Mouse (Mus musculus): ENCODE data around the gene Cmip. TPM values are rescaled to one million over a fixed set of nuclear protein-coding genes. Genes with fewer than 3 reads are reported as not detected.

Gene Cmip
- polyA plus RNA-seq, 1 experiment = 23.6 TPM

GRCm38 (mm10) chr8:117258576-117259040 is 1.7 kb downstream of the Cmip start:
- H3K4me3 ChIP-seq = peak overlapping the region; percentile 86
- H3K79me2 ChIP-seq (ENCODE audit: control insufficient read depth, insufficient read depth) = peaks cover 66% of the 10 kb centered on the region
- TF ChIP-seq POLR2A (IDR thresholded peaks at IDR 0.05; ENCODE audit: insufficient read length, low read depth) (no peak), MYOD1 (IDR thresholded peaks at IDR 0.05; ENCODE audit: control insufficient read depth in 1 of 3, insufficient read length in 2 of 3, low read depth in 2 of 3) (no peak), USF1 (IDR thresholded peaks at IDR 0.05; ENCODE audit: low read depth) (no peak), E2F4 (IDR thresholded peaks at IDR 0.05; ENCODE audit: insufficient read depth) (no peak), TCF12 (IDR thresholded peaks at IDR 0.05; ENCODE audit: insufficient read depth, poor library complexity, severe bottlenecking) (no peak), MYOG (IDR thresholded peaks at IDR 0.05; ENCODE audit: control insufficient read depth in 1 of 3, insufficient read depth in 1 of 3, insufficient read length in 2 of 3, low read depth in 2 of 3) (no peak), REST (IDR thresholded peaks at IDR 0.05; ENCODE audit: insufficient read depth, insufficient read length) (no peak), CEBPB (IDR thresholded peaks at IDR 0.05; ENCODE audit: insufficient read depth, poor library complexity, severe bottlenecking) (no peak), SRF (IDR thresholded peaks at IDR 0.05; ENCODE audit: control insufficient read depth, insufficient read length, low read depth) (no peak), POLR2AphosphoS2 (IDR thresholded peaks at IDR 0.05; ENCODE audit: insufficient read length, low read depth) (no peak), TCF3 (IDR thresholded peaks at IDR 0.05; ENCODE audit: insufficient read length, low read depth) (no peak)
- peak overlapping the region; percentile 79 for H3ac ChIP-seq (ENCODE audit: control insufficient read depth, insufficient read length)
- H3K27me3 ChIP-seq (ENCODE audit: control insufficient read depth, insufficient read depth, insufficient read length) = no peaks in the 10 kb centered on the region
- H3K4me2 ChIP-seq (ENCODE audit: low read depth) = peak overlapping the region; percentile 90
- no peaks in the 10 kb centered on the region for H3K36me3 ChIP-seq (ENCODE audit: control insufficient read depth, insufficient read depth)

GRCm38 (mm10) chr8:117259431-117260001 is 2.7 kb downstream of the Cmip start:
- no peaks in the 10 kb centered on the region for H3K36me3 ChIP-seq (ENCODE audit: control insufficient read depth, insufficient read depth)
- H3K27me3 ChIP-seq (ENCODE audit: control insufficient read depth, insufficient read depth, insufficient read length) = no peaks in the 10 kb centered on the region
- H3ac ChIP-seq (ENCODE audit: control insufficient read depth, insufficient read length) = no peak overlapping the region
- peak overlapping the region; percentile 90 for H3K4me2 ChIP-seq (ENCODE audit: low read depth)
- TF ChIP-seq USF1 (IDR thresholded peaks at IDR 0.05; ENCODE audit: low read depth) = no peak
- no peak for TF ChIP-seq SRF (IDR thresholded peaks at IDR 0.05; ENCODE audit: control insufficient read depth, insufficient read length, low read depth)
- no peak for TF ChIP-seq E2F4 (IDR thresholded peaks at IDR 0.05; ENCODE audit: insufficient read depth)
- no peak for TF ChIP-seq POLR2A (IDR thresholded peaks at IDR 0.05; ENCODE audit: insufficient read length, low read depth)
- TF ChIP-seq CEBPB (IDR thresholded peaks at IDR 0.05; ENCODE audit: insufficient read depth, poor library complexity, severe bottlenecking) = no peak
- no peak for TF ChIP-seq TCF12 (IDR thresholded peaks at IDR 0.05; ENCODE audit: insufficient read depth, poor library complexity, severe bottlenecking)
- no peak for TF ChIP-seq POLR2AphosphoS2 (IDR thresholded peaks at IDR 0.05; ENCODE audit: insufficient read length, low read depth)
- TF ChIP-seq MAX (IDR thresholded peaks at IDR 0.05; ENCODE audit: low read depth) = no peak
- TF ChIP-seq TCF3 (IDR thresholded peaks at IDR 0.05; ENCODE audit: insufficient read length, low read depth) = no peak
- TF ChIP-seq REST (IDR thresholded peaks at IDR 0.05; ENCODE audit: insufficient read depth, insufficient read length) = no peak
- TF ChIP-seq MYOG (IDR thresholded peaks at IDR 0.05; ENCODE audit: control insufficient read depth in 1 of 3, insufficient read depth in 1 of 3, insufficient read length in 2 of 3, low read depth in 2 of 3) = no peak
- no peak for TF ChIP-seq MYOD1 (IDR thresholded peaks at IDR 0.05; ENCODE audit: control insufficient read depth in 1 of 3, insufficient read length in 2 of 3, low read depth in 2 of 3)
- H3K79me2 ChIP-seq (ENCODE audit: control insufficient read depth, insufficient read depth) = peaks cover 75% of the 10 kb centered on the region
- H3K4me3 ChIP-seq = peak overlapping the region; percentile 86

GRCm38 (mm10) chr8:117260234-117260929 is 3.5 kb downstream of the Cmip start:
- peaks cover 83% of the 10 kb centered on the region for H3K79me2 ChIP-seq (ENCODE audit: control insufficient read depth, insufficient read depth)
- H3ac ChIP-seq (ENCODE audit: control insufficient read depth, insufficient read length) = no peak overlapping the region
- H3K36me3 ChIP-seq (ENCODE audit: control insufficient read depth, insufficient read depth) = no peaks in the 10 kb centered on the region
- no peak overlapping the region for H3K4me2 ChIP-seq (ENCODE audit: low read depth)
- no peaks in the 10 kb centered on the region for H3K27me3 ChIP-seq (ENCODE audit: control insufficient read depth, insufficient read depth, insufficient read length)
- TF ChIP-seq CEBPB (IDR thresholded peaks at IDR 0.05; ENCODE audit: insufficient read depth, poor library complexity, severe bottlenecking) (no peak), MYOD1 (IDR thresholded peaks at IDR 0.05; ENCODE audit: control insufficient read depth in 1 of 3, insufficient read length in 2 of 3, low read depth in 2 of 3) (no peak), TCF12 (IDR thresholded peaks at IDR 0.05; ENCODE audit: insufficient read depth, poor library complexity, severe bottlenecking) (no peak), USF1 (IDR thresholded peaks at IDR 0.05; ENCODE audit: low read depth) (no peak), POLR2AphosphoS2 (IDR thresholded peaks at IDR 0.05; ENCODE audit: insufficient read length, low read depth) (no peak), MYOG (IDR thresholded peaks at IDR 0.05; ENCODE audit: control insufficient read depth in 1 of 3, insufficient read depth in 1 of 3, insufficient read length in 2 of 3, low read depth in 2 of 3) (no peak), SRF (IDR thresholded peaks at IDR 0.05; ENCODE audit: control insufficient read depth, insufficient read length, low read depth) (no peak), TCF3 (IDR thresholded peaks at IDR 0.05; ENCODE audit: insufficient read length, low read depth) (no peak), POLR2A (IDR thresholded peaks at IDR 0.05; ENCODE audit: insufficient read length, low read depth) (no peak), MAX (IDR thresholded peaks at IDR 0.05; ENCODE audit: low read depth) (no peak), REST (IDR thresholded peaks at IDR 0.05; ENCODE audit: insufficient read depth, insufficient read length) (no peak), E2F4 (IDR thresholded peaks at IDR 0.05; ENCODE audit: insufficient read depth) (no peak)
- H3K4me3 ChIP-seq = no peak overlapping the region

GRCm38 (mm10) chr8:117260930-117261475 is 4.1 kb downstream of the Cmip start:
- Histone ChIP-seq H3ac (ENCODE audit: control insufficient read depth, insufficient read length) (no peak overlapping the region), H3K4me2 (ENCODE audit: low read depth) (no peak overlapping the region), H3K4me3 (no peak overlapping the region), H3K27me3 (ENCODE audit: control insufficient read depth, insufficient read depth, insufficient read length) (no peaks in the 10 kb centered on the region), H3K79me2 (ENCODE audit: control insufficient read depth, insufficient read depth) (peaks cover 89% of the 10 kb centered on the region), H3K36me3 (ENCODE audit: control insufficient read depth, insufficient read depth) (no peaks in the 10 kb centered on the region)
- TF ChIP-seq TCF3 (IDR thresholded peaks at IDR 0.05; ENCODE audit: insufficient read length, low read depth) (no peak), CEBPB (IDR thresholded peaks at IDR 0.05; ENCODE audit: insufficient read depth, poor library complexity, severe bottlenecking) (no peak), MYOD1 (IDR thresholded peaks at IDR 0.05; ENCODE audit: control insufficient read depth in 1 of 3, insufficient read length in 2 of 3, low read depth in 2 of 3) (no peak), POLR2AphosphoS2 (IDR thresholded peaks at IDR 0.05; ENCODE audit: insufficient read length, low read depth) (no peak), TCF12 (IDR thresholded peaks at IDR 0.05; ENCODE audit: insufficient read depth, poor library complexity, severe bottlenecking) (no peak), MYOG (IDR thresholded peaks at IDR 0.05; ENCODE audit: control insufficient read depth in 1 of 3, insufficient read depth in 1 of 3, insufficient read length in 2 of 3, low read depth in 2 of 3) (no peak), E2F4 (IDR thresholded peaks at IDR 0.05; ENCODE audit: insufficient read depth) (no peak), SRF (IDR thresholded peaks at IDR 0.05; ENCODE audit: control insufficient read depth, insufficient read length, low read depth) (no peak), POLR2A (IDR thresholded peaks at IDR 0.05; ENCODE audit: insufficient read length, low read depth) (no peak), REST (IDR thresholded peaks at IDR 0.05; ENCODE audit: insufficient read depth, insufficient read length) (no peak), MAX (IDR thresholded peaks at IDR 0.05; ENCODE audit: low read depth) (no peak), USF1 (IDR thresholded peaks at IDR 0.05; ENCODE audit: low read depth) (no peak)
